Mouse (Mus musculus) olfactory bulb, adult 2 months (tissue): ENCODE measurements around the gene Cdh22.

Experiments
- CTCF ChIP-seq: fragments of 200-500 bp; IDR thresholded peaks from 2 replicates; pipeline ENCODE4 v1.5.1; 2012; ENCODE audit warnings: low read depth, mild to moderate bottlenecking, low read length, moderate library complexity; ENCODE audit not compliant: insufficient read depth
- POLR2A ChIP-seq: fragments of 200-500 bp; IDR thresholded peaks from 2 replicates; pipeline ENCODE4 v1.6.1; 2012; ENCODE audit warnings: mild to moderate bottlenecking, low read depth, low read length, moderate library complexity; ENCODE audit not compliant: insufficient read depth

DNA sequence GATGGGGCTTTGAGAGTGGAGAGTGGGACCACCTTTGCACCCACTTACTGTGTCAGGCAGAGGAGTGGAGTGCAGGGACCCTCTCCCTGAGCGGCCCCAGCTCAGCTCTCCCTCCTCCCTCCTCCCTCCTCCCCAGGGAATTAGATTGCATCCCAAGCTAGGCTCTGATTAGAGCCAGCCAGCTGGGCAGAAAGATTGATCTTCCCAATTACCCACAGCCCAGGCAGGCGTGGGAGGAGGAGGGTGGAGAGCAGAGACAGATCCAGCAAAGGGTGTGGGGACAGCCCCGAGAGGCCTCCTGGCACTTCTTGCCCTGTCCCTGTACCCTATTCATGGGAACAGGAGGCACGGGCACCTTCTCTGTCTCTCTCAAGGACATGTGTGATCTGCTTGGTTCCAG lies 105.5 kb downstream of the Cdh22 start:
- TF ChIP-seq CTCF (no peak), POLR2A (no peak)
